Mouse (Mus musculus) CH12.LX (cell line): ENCODE results near the gene Gm26897. TPM values are rescaled to one million over a fixed set of nuclear protein-coding genes. Genes with fewer than 3 reads are reported as not detected.

ENCODE experiments used
- DNase-seq: peaks from one replicate; pipeline ENCODE4 v3.0.0-alpha.2; 2013; ENCODE audit errors: extremely low read depth
- H3K27ac ChIP-seq: 2 replicates; pipeline ENCODE4 v1.5.1; 2012; ENCODE audit warnings: low read depth, mild to moderate bottlenecking, control low read depth, moderate library complexity; ENCODE audit not compliant: insufficient read depth
- H3K27me3 ChIP-seq: replicated peaks from 2 replicates; pipeline ENCODE3; 2012; ENCODE audit warnings: inconsistent platforms
- H3K36me3 ChIP-seq, 2 experiments: replicated peaks in 1 of 2; 2 replicates each; pipeline versions ENCODE3 to v1.6.1; 2012; ENCODE audit warnings: inconsistent platforms in 1 of 2, low read length in 1 of 2, mild to moderate bottlenecking in 1 of 2, mixed read lengths in 1 of 2, moderate library complexity in 1 of 2; ENCODE audit not compliant: control insufficient read depth in 1 of 2, insufficient read depth in 1 of 2
- H3K4me1 ChIP-seq, 2 experiments: 2 replicates each; pipeline ENCODE4 v1.6.1; 2012; ENCODE audit warnings: inconsistent platforms in 1 of 2, moderate library complexity in 1 of 2; ENCODE audit not compliant: insufficient read depth in 2 of 2, control insufficient read depth in 1 of 2
- H3K4me2 ChIP-seq: 2 replicates; pipeline ENCODE4 v1.6.1; 2012; ENCODE audit warnings: low read depth, mild to moderate bottlenecking, control low read depth; ENCODE audit not compliant: poor library complexity, insufficient read depth, severe bottlenecking
- H3K4me3 ChIP-seq, 3 experiments: fragments of 150-350 bp in 1 of 3; sonication (generic) in 1 of 3; replicated peaks in 1 of 3; 2 replicates each; pipeline versions ENCODE3 to v1.5.1; 2011 to 2012; ENCODE audit warnings: low read depth in 2 of 3, low read length in 2 of 3, mild to moderate bottlenecking in 2 of 3, moderate library complexity in 2 of 3, control low read depth in 1 of 3, improper control_type of control experiment in 1 of 3, inconsistent platforms in 1 of 3, mixed read lengths in 1 of 3; ENCODE audit not compliant: poor library complexity in 1 of 3
- H3K79me2 ChIP-seq: replicated peaks from 2 replicates; pipeline ENCODE4 v1.6.1; 2012; ENCODE audit warnings: mild to moderate bottlenecking, moderate library complexity; ENCODE audit not compliant: control insufficient read depth, poor library complexity, insufficient read depth, severe bottlenecking; ENCODE audit errors: extremely low read depth
- H3K9ac ChIP-seq: 2 replicates; pipeline ENCODE4 v1.6.1; 2012; ENCODE audit warnings: low read depth, mild to moderate bottlenecking, control low read depth, moderate library complexity; ENCODE audit not compliant: insufficient read depth
- H3K9me3 ChIP-seq: replicated peaks from 2 replicates; pipeline ENCODE3; 2012; ENCODE audit warnings: low read length, inconsistent platforms, mixed read lengths
- BHLHE40 ChIP-seq: IDR thresholded peaks from 2 replicates; pipeline ENCODE4 v1.6.1; 2011; ENCODE audit warnings: mild to moderate bottlenecking, low read depth, low read length, improper control_type of control experiment
- CHD1 ChIP-seq: IDR thresholded peaks from 2 replicates; pipeline ENCODE4 v1.6.1; 2012; ENCODE audit warnings: low read depth, low read length, improper control_type of control experiment, inconsistent platforms
- CTCF ChIP-seq, 2 experiments: IDR thresholded peaks in 1 of 2; conservative IDR thresholded peaks in 1 of 2; 2 replicates each; pipeline ENCODE4 v1.5.1; 2011 to 2012; ENCODE audit warnings: low read depth in 2 of 2, low read length in 2 of 2, improper control_type of control experiment in 1 of 2, inconsistent platforms in 1 of 2, mild to moderate bottlenecking in 1 of 2, moderate library complexity in 1 of 2
- ELF1 ChIP-seq: IDR thresholded peaks from 2 replicates; pipeline ENCODE4 v1.6.1; 2014; ENCODE audit warnings: low read depth, mild to moderate bottlenecking, inconsistent platforms, low read length, improper control_type of control experiment
- ETS1 ChIP-seq: conservative IDR thresholded peaks from 2 replicates; pipeline ENCODE4 v1.6.1; 2012; ENCODE audit warnings: low read depth, mild to moderate bottlenecking, inconsistent platforms, low read length, improper control_type of control experiment, moderate library complexity
- HCFC1 ChIP-seq: IDR thresholded peaks from 2 replicates; pipeline ENCODE4 v1.6.1; 2012; ENCODE audit warnings: low read depth, mild to moderate bottlenecking, inconsistent platforms, low read length, improper control_type of control experiment
- IRF4 ChIP-seq: IDR thresholded peaks from 2 replicates; pipeline ENCODE4 v1.6.1; 2014; ENCODE audit warnings: low read depth, mild to moderate bottlenecking, inconsistent platforms, low read length, improper control_type of control experiment
- JUN ChIP-seq: IDR thresholded peaks from 2 replicates; pipeline ENCODE4 v1.6.1; 2011; ENCODE audit warnings: low read depth, mild to moderate bottlenecking, low read length, improper control_type of control experiment, moderate library complexity; ENCODE audit not compliant: insufficient read depth
- KAT2A ChIP-seq: IDR thresholded peaks from 2 replicates; pipeline ENCODE4 v1.6.1; 2012; ENCODE audit warnings: low read length, improper control_type of control experiment, inconsistent platforms; ENCODE audit not compliant: insufficient replicate concordance
- MAZ ChIP-seq: IDR thresholded peaks from 2 replicates; pipeline ENCODE4 v1.6.1; 2012; ENCODE audit warnings: low read depth, mild to moderate bottlenecking, inconsistent platforms, low read length, improper control_type of control experiment, moderate library complexity
- MXI1 ChIP-seq: IDR thresholded peaks from 2 replicates; pipeline ENCODE4 v1.6.1; 2011; ENCODE audit warnings: mild to moderate bottlenecking, low read depth, low read length, improper control_type of control experiment
- MYC ChIP-seq: IDR thresholded peaks from 2 replicates; pipeline ENCODE4 v1.6.1; 2011; ENCODE audit warnings: low read depth, mild to moderate bottlenecking, improper control_type of control experiment, low read length
- NRF1 ChIP-seq: IDR thresholded peaks from 2 replicates; pipeline ENCODE4 v1.6.1; 2014; ENCODE audit warnings: low read depth, mild to moderate bottlenecking, inconsistent platforms, low read length, improper control_type of control experiment, moderate library complexity
- PAX5 ChIP-seq: IDR thresholded peaks from 2 replicates; pipeline ENCODE4 v1.6.1; 2012; ENCODE audit warnings: low read length, inconsistent platforms, mixed read lengths
- POLR2A ChIP-seq: IDR thresholded peaks from 2 replicates; pipeline ENCODE4 v1.6.1; 2011; ENCODE audit warnings: low read depth, mild to moderate bottlenecking, improper control_type of control experiment, low read length
- SMC3 ChIP-seq: IDR thresholded peaks from 2 replicates; pipeline ENCODE4 v1.6.1; 2011; ENCODE audit warnings: low read depth, low read length, improper control_type of control experiment
- TBP ChIP-seq: conservative IDR thresholded peaks from 2 replicates; pipeline ENCODE4 v1.6.1; 2011; ENCODE audit warnings: low read depth, low read length, improper control_type of control experiment
- TCF12 ChIP-seq: IDR thresholded peaks from 2 replicates; pipeline ENCODE4 v1.6.1; 2014; ENCODE audit warnings: low read depth, mild to moderate bottlenecking, inconsistent platforms, low read length, improper control_type of control experiment
- UBTF ChIP-seq: IDR thresholded peaks from 2 replicates; pipeline ENCODE4 v1.6.1; 2012; ENCODE audit warnings: low read depth, mild to moderate bottlenecking, inconsistent platforms, low read length, improper control_type of control experiment, moderate library complexity
- USF1 ChIP-seq: IDR thresholded peaks from 2 replicates; pipeline ENCODE4 v1.6.1; 2014; ENCODE audit warnings: low read depth, mild to moderate bottlenecking, inconsistent platforms, low read length, improper control_type of control experiment
- ZC3H11A ChIP-seq: IDR thresholded peaks from 2 replicates; pipeline ENCODE4 v1.6.1; 2012; ENCODE audit warnings: low read depth, mild to moderate bottlenecking, inconsistent platforms, low read length, improper control_type of control experiment
- ZKSCAN1 ChIP-seq: IDR thresholded peaks from 2 replicates; pipeline ENCODE4 v1.6.1; 2012; ENCODE audit warnings: low read depth, inconsistent platforms, low read length, improper control_type of control experiment, borderline replicate concordance
- ZMIZ1 ChIP-seq: IDR thresholded peaks from 2 replicates; pipeline ENCODE4 v1.6.1; 2012; ENCODE audit warnings: low read depth, mild to moderate bottlenecking, inconsistent platforms, low read length, improper control_type of control experiment
- dilution Hi-C: fragments of 300-500 bp; cut with MboI; formaldehyde crosslinking; loops from 2 replicates; pipeline ENCODE4 v1.14.3; 2020; ENCODE audit warnings: low sequenced_read_pairs; ENCODE audit not compliant: extremely low pct_unique_long_range_greater_than_20kb, extremely low pct_ligation_motif_present
- in situ Hi-C: fragments of 300-500 bp; cut with MboI; formaldehyde crosslinking; loops from 3 replicates; pipeline ENCODE4 v1.14.3; 2019; ENCODE audit warnings: low sequenced_read_pairs, low pct_ligation_motif_present, low pct_unique_long_range_greater_than_20kb, mixed read lengths
- polyA plus RNA-seq: library from polyadenylated mRNA; unstranded; fragments of >175 nt; gene quantifications from 2 replicates; pipeline ENCODE4 v1.2.1, GENCODE M21; 2012; ENCODE audit warnings: low read depth; ENCODE audit not compliant: insufficient read length
- total RNA-seq, 2 experiments: library from RNA; depleted of rRNA; stranded (reverse); fragments of 300-350 nt in 1 of 2; fragments of >200 nt in 1 of 2; gene quantifications; 2 replicates each; pipeline ENCODE4 v1.2.3; 2012 to 2014

Gene Gm26897
- total and polyA plus RNA-seq, 3 experiments, result not detected

DNA sequence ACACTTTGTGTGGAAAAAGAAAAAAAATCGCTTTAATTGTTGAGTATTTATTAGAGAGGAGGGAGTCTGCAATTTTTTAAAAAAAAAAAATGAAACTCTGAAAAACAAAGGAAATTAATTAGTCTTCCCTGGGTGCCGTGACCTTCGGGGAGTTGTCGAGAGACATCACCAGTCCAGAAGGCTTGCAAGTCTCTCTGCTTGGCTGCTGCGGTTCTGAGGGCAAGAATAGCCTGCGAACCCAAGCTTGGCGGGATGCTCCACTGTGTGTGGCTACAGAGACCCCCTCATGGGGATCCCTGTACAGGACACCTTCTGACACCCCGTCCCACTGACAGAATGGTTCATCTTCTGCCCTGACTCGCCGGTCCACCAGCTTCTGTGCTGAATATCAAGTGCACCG, 7.6 kb downstream of the Gm26897 start:
- in situ Hi-C loops, result no loop called here
- no peak for DNase-seq
- no peak for TF ChIP-seq ELF1
- no peak for TF ChIP-seq ZMIZ1
- no peak for TF ChIP-seq ETS1
- TF ChIP-seq TCF12, result no peak
- TF ChIP-seq IRF4, result no peak
- no peak for TF ChIP-seq BHLHE40
- TF ChIP-seq MYC, result no peak
- no peak for TF ChIP-seq JUN
- TF ChIP-seq CHD1, result no peak
- TF ChIP-seq TBP, result no peak

DNA sequence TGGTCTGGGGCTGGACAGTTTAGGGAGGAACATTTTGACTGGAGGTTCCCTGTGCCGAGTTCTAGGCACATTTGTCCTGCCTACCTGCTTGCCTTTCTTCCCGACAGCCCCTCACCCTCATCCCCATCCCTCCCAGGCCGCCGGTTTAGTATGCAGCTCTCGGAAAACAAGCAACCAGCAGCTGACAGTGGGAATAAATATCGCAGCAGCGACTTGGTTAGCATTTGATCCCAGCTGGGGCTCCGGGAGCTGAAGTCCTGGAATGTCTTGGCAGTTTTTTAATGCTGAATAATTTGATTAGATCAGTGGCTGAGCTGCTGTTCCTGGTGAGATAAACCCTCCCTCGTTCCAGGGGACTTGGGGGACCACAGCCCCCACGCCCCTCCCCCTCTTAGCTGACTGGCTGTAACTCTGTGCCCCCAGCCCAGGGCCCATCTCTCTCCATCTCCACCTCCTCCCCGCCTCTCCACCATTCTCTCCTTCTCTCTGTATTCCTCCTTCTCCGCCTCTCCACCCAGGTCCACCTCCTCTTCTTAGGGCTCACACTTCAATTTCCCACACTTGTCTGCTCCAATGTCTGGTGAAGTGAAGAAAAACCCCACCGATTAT, 8.7 kb downstream of the Gm26897 start:
- H3K9me3 ChIP-seq, result peaks cover 84% of the 10 kb centered on the region
- TF ChIP-seq ETS1, result no peak
- no peak for TF ChIP-seq TCF12
- TF ChIP-seq ZC3H11A, result no peak
- TF ChIP-seq IRF4, result no peak
- TF ChIP-seq CTCF (conservative IDR thresholded peaks at IDR 0.05 in 1 of 2, IDR thresholded peaks at IDR 0.05 in 1 of 2; ENCODE audit: low read depth in 2 of 2, low read length in 2 of 2), result no peak
- no peak for TF ChIP-seq PAX5
- no peak for TF ChIP-seq JUN
- no peak for TF ChIP-seq ZKSCAN1
- no peak for TF ChIP-seq ZMIZ1
- TF ChIP-seq NRF1, result no peak
- no peak for TF ChIP-seq USF1
- TF ChIP-seq POLR2A, result no peak
- no peak for TF ChIP-seq HCFC1
- TF ChIP-seq MAZ, result no peak
- TF ChIP-seq SMC3, result no peak
- TF ChIP-seq CHD1, result no peak
- TF ChIP-seq UBTF, result no peak
- no peak for TF ChIP-seq KAT2A
- no peak for TF ChIP-seq MXI1
- H3K27ac ChIP-seq, result no peak overlapping the region
- no peaks in the 10 kb centered on the region for H3K4me1 ChIP-seq
- no peaks in the 10 kb centered on the region for H3K27me3 ChIP-seq
- no peak overlapping the region for H3K9ac ChIP-seq
- no peak overlapping the region for H3K4me2 ChIP-seq
- in situ Hi-C loops (no loop called here), dilution Hi-C loops (no loop called here)
- H3K36me3 ChIP-seq, result no peaks in the 10 kb centered on the region
- H3K79me2 ChIP-seq, result no peaks in the 10 kb centered on the region
- H3K4me3 ChIP-seq, result no peak overlapping the region
- DNase-seq, result no peak

More for the DNA sequence above, 7.6 kb downstream of the Gm26897 start:
- dilution Hi-C loops, result no loop called here
- H3K9ac ChIP-seq, result no peak overlapping the region
- no peak overlapping the region for H3K4me3 ChIP-seq
- no peaks in the 10 kb centered on the region for H3K36me3 ChIP-seq
- no peaks in the 10 kb centered on the region for H3K79me2 ChIP-seq
- H3K27me3 ChIP-seq, result no peaks in the 10 kb centered on the region
- no peak overlapping the region for H3K27ac ChIP-seq
- H3K4me2 ChIP-seq, result no peak overlapping the region
- peaks cover 85% of the 10 kb centered on the region for H3K9me3 ChIP-seq
- H3K4me1 ChIP-seq, result no peaks in the 10 kb centered on the region
